In genomic region chr10:61625381-61626257, GRCm38 (mm10) we compare ENCODE assay signal across 8 mouse cellular contexts. TPM values are rescaled to one million over a fixed set of nuclear protein-coding genes. Genes with fewer than 3 reads are reported as not detected.
DNase-seq lines count a peak whose midpoint lies in the region; ATAC-seq and TF ChIP-seq lines count a peak whose summit lies in the region.

No protein-coding gene starts in this region.

- peak overlapping the region; percentile 65 for H3K4me2 ChIP-seq in forebrain, postnatal 0 days (ENCODE audit: low read depth)
- H3K4me2 ChIP-seq in intestine, embryonic 14.5 days (ENCODE audit: low read length): peak overlapping the region; percentile 80
- peak overlapping the region; percentile 64 for H3K4me2 ChIP-seq in liver, postnatal 0 days (ENCODE audit: low read depth, low read length)
- peak overlapping the region; percentile 92 for H3K4me2 ChIP-seq in neural tube, embryonic 15.5 days

- no peak for TF ChIP-seq POLR2A in bone marrow macrophage, adult 2 months (IDR thresholded peaks at IDR 0.05; ENCODE audit: borderline replicate concordance, low read depth, low read length)

- H3K4me1 ChIP-seq in bone marrow macrophage, adult 2 months (ENCODE audit: control insufficient read depth, insufficient read depth, low read length): peaks cover 6% of the 10 kb centered on the region
- no peaks in the 10 kb centered on the region; the same call in 1 of the 2 replicates for H3K4me1 ChIP-seq in forebrain, postnatal 0 days (ENCODE audit: insufficient read depth)
- H3K4me1 ChIP-seq in intestine, embryonic 14.5 days (replicated peaks; ENCODE audit: control insufficient read depth, insufficient read depth, low read length): peaks cover 11% of the 10 kb centered on the region; the same call in 1 of the 2 replicates
- H3K4me1 ChIP-seq in liver, postnatal 0 days (ENCODE audit: insufficient read depth): peaks cover 11% of the 10 kb centered on the region
- H3K4me1 ChIP-seq in neural tube, embryonic 15.5 days: peaks cover 17% of the 10 kb centered on the region

- TF ChIP-seq CTCF in bone marrow macrophage, adult 2 months (IDR thresholded peaks at IDR 0.05; ENCODE audit: low read depth, low read length): no peak
- TF ChIP-seq CTCF in forebrain, postnatal 0 days (IDR thresholded peaks at IDR 0.05; ENCODE audit: low read depth): no peak
- TF ChIP-seq CTCF in liver, postnatal 0 days (IDR thresholded peaks at IDR 0.05; ENCODE audit: low read depth): no peak

- 4% methylated on average over 74 of the region's 74 CpGs for WGBS in forebrain, postnatal 0 days
- 6% methylated on average over 74 of the region's 74 CpGs for WGBS in intestine, embryonic 14.5 days
- WGBS in liver, postnatal 0 days (ENCODE audit: insufficient replicate concordance): 2% methylated on average over 73 of the region's 74 CpGs
- WGBS in neural tube, embryonic 15.5 days: 2% methylated on average over 74 of the region's 74 CpGs

- H3K36me3 ChIP-seq in forebrain, postnatal 0 days (ENCODE audit: insufficient read depth): no peaks in the 10 kb centered on the region
- H3K36me3 ChIP-seq in intestine, embryonic 14.5 days (ENCODE audit: control insufficient read depth, insufficient read depth, low read length): no peaks in the 10 kb centered on the region
- no peaks in the 10 kb centered on the region for H3K36me3 ChIP-seq in liver, postnatal 0 days (replicated peaks; ENCODE audit: insufficient read depth, low read length)
- no peaks in the 10 kb centered on the region for H3K36me3 ChIP-seq in neural tube, embryonic 15.5 days

- peak; percentile 87 for ATAC-seq in forebrain, postnatal 0 days
- ATAC-seq in intestine, embryonic 14.5 days (replicated peaks; ENCODE audit: low FRiP score, low TSS enrichment, low read depth): 0 out of 2 replicates have a peak, but pooled peaks have one; percentile 38
- ATAC-seq in liver, postnatal 0 days: 0 out of 2 replicates have a peak, but pooled peaks have one; percentile 29
- peak; percentile 86 for ATAC-seq in neural tube, embryonic 15.5 days (ENCODE audit: low FRiP score)

- no peaks in the 10 kb centered on the region for H3K9me3 ChIP-seq in forebrain, postnatal 0 days (ENCODE audit: low read length)
- H3K9me3 ChIP-seq in intestine, embryonic 14.5 days (ENCODE audit: control insufficient read depth, low read length): no peaks in the 10 kb centered on the region
- no peaks in the 10 kb centered on the region for H3K9me3 ChIP-seq in liver, postnatal 0 days (ENCODE audit: low read length)
- H3K9me3 ChIP-seq in neural tube, embryonic 15.5 days (replicated peaks): no peaks in the 10 kb centered on the region

- TF ChIP-seq EP300 in liver, postnatal 0 days (IDR thresholded peaks at IDR 0.05; ENCODE audit: low read depth): no peak

- H3K9ac ChIP-seq in forebrain, postnatal 0 days: peak overlapping the region; percentile 51
- H3K9ac ChIP-seq in intestine, embryonic 14.5 days (ENCODE audit: low read length): peak overlapping the region; percentile 25; the same call in 1 of the 2 replicates
- no peak overlapping the region for H3K9ac ChIP-seq in liver, postnatal 0 days (replicated peaks)
- peak overlapping the region; percentile 54 for H3K9ac ChIP-seq in neural tube, embryonic 15.5 days (replicated peaks)

- H3K27ac ChIP-seq in bone marrow macrophage, adult 2 months (ENCODE audit: insufficient read depth, low read depth, low read length): no peak overlapping the region
- H3K27ac ChIP-seq in forebrain, postnatal 0 days (ENCODE audit: low read depth, low read length): no peak overlapping the region
- no peak overlapping the region for H3K27ac ChIP-seq in intestine, embryonic 14.5 days (ENCODE audit: low read depth)
- H3K27ac ChIP-seq in liver, postnatal 0 days (ENCODE audit: low read depth): no peak overlapping the region
- H3K27ac ChIP-seq in neural tube, embryonic 15.5 days (replicated peaks): peak overlapping the region; percentile 56; the same call in 1 of the 2 replicates

- peaks cover 13% of the 10 kb centered on the region for H3K27me3 ChIP-seq in forebrain, postnatal 0 days (ENCODE audit: insufficient read depth, low read length)
- H3K27me3 ChIP-seq in intestine, embryonic 14.5 days (replicated peaks; ENCODE audit: control insufficient read depth, insufficient read depth, low read length): peaks cover 22% of the 10 kb centered on the region
- peaks cover 20% of the 10 kb centered on the region for H3K27me3 ChIP-seq in liver, postnatal 0 days (ENCODE audit: insufficient read depth, low read length)
- peaks cover 31% of the 10 kb centered on the region for H3K27me3 ChIP-seq in neural tube, embryonic 15.5 days (replicated peaks)

- peak overlapping the region; percentile 42 for H3K4me3 ChIP-seq in bone marrow macrophage, adult 2 months (ENCODE audit: insufficient read depth, low read length)
- H3K4me3 ChIP-seq in forebrain, postnatal 0 days (ENCODE audit: low read depth, low read length): peak overlapping the region; percentile 44
- H3K4me3 ChIP-seq in intestine, embryonic 14.5 days (ENCODE audit: low read depth, low read length): peak overlapping the region; percentile 42
- peak overlapping the region; percentile 32 for H3K4me3 ChIP-seq in liver, postnatal 0 days (ENCODE audit: low read depth, low read length)
- peak overlapping the region; percentile 48 for H3K4me3 ChIP-seq in neural tube, embryonic 15.5 days (replicated peaks)

- peak; percentile 31 to 39 for DNase-seq in left cerebral cortex, adult 18-20 months (ENCODE audit: low spot score in 2 of 2)
- DNase-seq in left cerebral cortex, adult 11 months (ENCODE audit: low spot score): no peak
- DNase-seq in forebrain, postnatal 0 days: peak; percentile 72
- DNase-seq in intestine, embryonic 14.5 days (ENCODE audit: low spot score): peak; percentile 63
- no peak for DNase-seq in liver, postnatal 0 days
- no peak for DNase-seq in yolk sac, embryonic 10.5 days (ENCODE audit: low spot score)

RNA-seq across cellular contexts. Expression of gene Ppa1, which starts 22.7 kb away (rescaled TPM):
- 100 to 1,000 TPM; 113 to 114 TPM for total RNA-seq in left cerebral cortex, adult 18-20 months (2021)
- polyA plus RNA-seq in bone marrow macrophage, adult 2 months (2012; ENCODE audit: insufficient read depth, insufficient read length, missing spikeins): 6.5 and 8.1 TPM in 2 replicates
- total RNA-seq in forebrain, postnatal 0 days (2014; rRNA removed): 137 and 157 TPM in 2 replicates
- 201 and 219 TPM in 2 replicates for polyA plus RNA-seq in forebrain, postnatal 0 days (2015; fragmentation: Nextera tagmentation; extraction: Ambion mirVana)
- 226 and 229 TPM in 2 replicates for polyA plus RNA-seq in intestine, embryonic 14.5 days (2014; fragmentation: Nextera tagmentation; extraction: Ambion mirVana)
- polyA plus RNA-seq in liver, postnatal 0 days (2015; fragmentation: Nextera tagmentation; extraction: Ambion mirVana): 161 and 191 TPM in 2 replicates
- 200 and 209 TPM in 2 replicates for polyA plus RNA-seq in neural tube, embryonic 15.5 days (2015; fragmentation: Nextera tagmentation; extraction: Ambion mirVana)

RNA-seq across cellular contexts. Expression of gene Npffr1, which starts 30.3 kb away (rescaled TPM):
- total RNA-seq in left cerebral cortex, adult 18-20 months (2021): 1 to 10 TPM; 2.0 to 2.5 TPM
- not detected in 2 replicates for polyA plus RNA-seq in bone marrow macrophage, adult 2 months (2012; ENCODE audit: insufficient read depth, insufficient read length, missing spikeins)
- total RNA-seq in forebrain, postnatal 0 days (2014; rRNA removed): 2.8 and 3.7 TPM in 2 replicates
- polyA plus RNA-seq in forebrain, postnatal 0 days (2015; fragmentation: Nextera tagmentation; extraction: Ambion mirVana): 1.3 and 2.2 TPM in 2 replicates
- 0.15 and 0.22 TPM in 2 replicates for polyA plus RNA-seq in intestine, embryonic 14.5 days (2014; fragmentation: Nextera tagmentation; extraction: Ambion mirVana)
- not detected in 2 replicates for polyA plus RNA-seq in liver, postnatal 0 days (2015; fragmentation: Nextera tagmentation; extraction: Ambion mirVana)
- polyA plus RNA-seq in neural tube, embryonic 15.5 days (2015; fragmentation: Nextera tagmentation; extraction: Ambion mirVana): 0.42 and 0.58 TPM in 2 replicates

RNA-seq across cellular contexts. Expression of gene Sar1a, which starts 54.5 kb away (rescaled TPM):
- 100 to 1,000 TPM; 122 to 128 TPM for total RNA-seq in left cerebral cortex, adult 18-20 months (2021)
- 71.9 and 88.4 TPM in 2 replicates for polyA plus RNA-seq in bone marrow macrophage, adult 2 months (2012; ENCODE audit: insufficient read depth, insufficient read length, missing spikeins)
- 188 and 221 TPM in 2 replicates for total RNA-seq in forebrain, postnatal 0 days (2014; rRNA removed)
- 208 and 213 TPM in 2 replicates for polyA plus RNA-seq in forebrain, postnatal 0 days (2015; fragmentation: Nextera tagmentation; extraction: Ambion mirVana)
- 209 and 237 TPM in 2 replicates for polyA plus RNA-seq in intestine, embryonic 14.5 days (2014; fragmentation: Nextera tagmentation; extraction: Ambion mirVana)
- polyA plus RNA-seq in liver, postnatal 0 days (2015; fragmentation: Nextera tagmentation; extraction: Ambion mirVana): 60.7 and 62.1 TPM in 2 replicates
- 183 and 196 TPM in 2 replicates for polyA plus RNA-seq in neural tube, embryonic 15.5 days (2015; fragmentation: Nextera tagmentation; extraction: Ambion mirVana)

Comparison
In these comparisons a context has a peak if more than half of its experiments do, and no peak if none do; other contexts are left out.
1. DNase-seq: peak in left cerebral cortex, adult 18-20 months (2 of 2), forebrain, postnatal 0 days (single experiment) and intestine, embryonic 14.5 days (single experiment); none in left cerebral cortex, adult 11 months (single experiment), liver, postnatal 0 days (single experiment) and yolk sac, embryonic 10.5 days (single experiment).
2. ATAC-seq: peak in every context shown above with its lines; median percentile 87 in forebrain, postnatal 0 days; 86 in neural tube, embryonic 15.5 days; 38 in intestine, embryonic 14.5 days; 29 in liver, postnatal 0 days.
3. RNA of gene Ppa1, which starts 22.7 kb away (polyA plus RNA-seq): 226 to 229 TPM in intestine, embryonic 14.5 days, 201 to 219 TPM in forebrain, postnatal 0 days, 200 to 209 TPM in neural tube, embryonic 15.5 days and 161 to 191 TPM in liver, postnatal 0 days; 6.5 to 8.1 TPM in bone marrow macrophage, adult 2 months; every median in the first group is over 10 times any median in the second.
4. Peak in every context shown above with its lines, with median percentiles within 50 percentile points of each other: H3K4me3 ChIP-seq and H3K4me2 ChIP-seq.